Mouse (Mus musculus) midbrain, embryonic 14.5 days (tissue): ENCODE results near the gene Pla2g12a. TPM values are rescaled to one million over a fixed set of nuclear protein-coding genes. Genes with fewer than 3 reads are reported as not detected.

Source experiments
- ATAC-seq: fragments of 200-750 bp; cut with Nextera tagmentation; 2 replicates; pipeline ENCODE4 v1.8.0; 2017; ENCODE audit warnings: moderate number of reproducible peaks, moderate library complexity; ENCODE audit not compliant: low FRiP score, low TSS enrichment
- DNase-seq: peaks from one replicate; pipeline ENCODE4 v3.0.0-alpha.2; 2015
- H3K27ac ChIP-seq: fragments of 300-500 bp; sonication (generic); replicated peaks from 2 replicates; pipeline ENCODE4 v1.5.1; 2014; ENCODE audit warnings: mild to moderate bottlenecking, low read depth, low read length, moderate library complexity
- H3K27me3 ChIP-seq: fragments of 300-500 bp; sonication (generic); 2 replicates; pipeline ENCODE4 v1.6.1; 2014; ENCODE audit warnings: low read length, control low read depth, mixed read lengths; ENCODE audit not compliant: control insufficient read depth, insufficient read depth
- H3K36me3 ChIP-seq: fragments of 300-500 bp; sonication (generic); 2 replicates; pipeline ENCODE4 v1.6.1; 2014; ENCODE audit warnings: low read length, control low read depth; ENCODE audit not compliant: control insufficient read depth, insufficient read depth
- H3K4me1 ChIP-seq: fragments of 300-500 bp; sonication (generic); 2 replicates; pipeline ENCODE4 v1.6.1; 2014; ENCODE audit warnings: mild to moderate bottlenecking, antibody characterized with exemption, low read length, control low read depth; ENCODE audit not compliant: control insufficient read depth, insufficient read depth
- H3K4me2 ChIP-seq: fragments of 300-500 bp; sonication (generic); 2 replicates; pipeline ENCODE4 v1.6.1; 2014; ENCODE audit warnings: mild to moderate bottlenecking, low read length, moderate library complexity
- H3K4me3 ChIP-seq: fragments of 300-500 bp; sonication (generic); replicated peaks from 2 replicates; pipeline ENCODE4 v1.5.1; 2014; ENCODE audit warnings: low read depth, low read length
- H3K9ac ChIP-seq: fragments of 300-500 bp; sonication (generic); replicated peaks from 2 replicates; pipeline ENCODE4 v1.6.1; 2014; ENCODE audit warnings: mild to moderate bottlenecking, low read length, moderate library complexity
- H3K9me3 ChIP-seq: fragments of 300-500 bp; sonication (generic); 2 replicates; pipeline ENCODE4 v1.6.1; 2016; ENCODE audit warnings: low read length, control low read depth, mixed read lengths; ENCODE audit not compliant: control insufficient read depth
- WGBS: fragments of 180-500 bp; shearing (Covaris S2); extraction: QIAGEN DNeasy Blood & Tissue Kit; methylation state at CpG from one replicate; pipeline ENCODE4 v1.1.7; 2014; 5-methylcytosine and 5-hydroxymethylcytosine counted together
- polyA plus RNA-seq: library from polyadenylated mRNA; unstranded; fragments of >200 nt; fragmentation: Nextera tagmentation; extraction: Ambion mirVana; gene quantifications from 2 replicates; pipeline ENCODE4 v1.2.1, GENCODE M21; 2014

The Pla2g12a gene
- polyA plus RNA-seq, 1 experiment from 2014 or later = 36.7 TPM

DNA sequence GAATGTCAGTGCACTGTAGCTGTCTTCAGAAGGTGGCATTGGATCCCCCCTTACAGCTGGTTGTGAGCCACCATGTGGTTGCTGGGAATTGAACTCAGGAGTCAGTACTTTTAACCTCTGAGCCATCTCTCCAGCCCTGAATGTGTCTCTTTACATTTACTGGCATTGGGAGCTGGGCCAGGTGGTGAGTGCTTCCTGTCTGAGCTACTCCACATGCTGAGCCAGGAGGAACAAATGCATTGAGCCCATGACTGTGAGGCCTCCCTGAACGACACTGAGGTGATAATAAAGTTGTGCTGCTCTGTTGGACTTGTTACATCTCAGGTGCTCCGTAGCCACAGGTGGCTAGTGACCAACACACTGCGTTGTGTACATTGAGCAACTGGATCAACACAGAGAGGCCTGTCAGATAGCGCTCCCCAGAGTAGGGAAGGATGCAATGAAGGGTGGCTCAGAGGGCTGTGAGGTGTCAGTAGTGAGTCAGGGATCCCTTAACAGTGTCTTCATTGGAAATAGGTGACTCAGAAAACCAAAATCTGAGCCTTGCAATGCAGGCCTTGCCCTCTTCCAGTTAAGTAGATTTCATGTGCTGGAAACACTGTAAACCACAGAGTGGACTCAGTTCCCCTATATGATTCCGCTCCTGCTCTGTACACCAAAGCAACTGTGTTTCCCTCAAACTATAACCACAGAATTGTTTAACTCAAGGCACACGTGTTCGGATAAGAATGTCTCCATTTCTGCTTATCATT lies 26.2 kb downstream of the Pla2g12a start:
- Histone ChIP-seq H3K27ac (no peak overlapping the region), H3K27me3 (no peaks in the 10 kb centered on the region), H3K9ac (no peak overlapping the region), H3K9me3 (no peaks in the 10 kb centered on the region), H3K4me3 (no peak overlapping the region), H3K36me3 (peaks cover 9% of the 10 kb centered on the region; the same call in 1 of the 2 replicates), H3K4me1 (0 out of 2 replicates have a peak, but pooled peaks cover 11% of the 10 kb centered on the region), H3K4me2 (no peak overlapping the region)
- 91% methylated on average over 7 of the region's 7 CpGs for WGBS
- DNase-seq = no peak
- no peak for ATAC-seq

DNA sequence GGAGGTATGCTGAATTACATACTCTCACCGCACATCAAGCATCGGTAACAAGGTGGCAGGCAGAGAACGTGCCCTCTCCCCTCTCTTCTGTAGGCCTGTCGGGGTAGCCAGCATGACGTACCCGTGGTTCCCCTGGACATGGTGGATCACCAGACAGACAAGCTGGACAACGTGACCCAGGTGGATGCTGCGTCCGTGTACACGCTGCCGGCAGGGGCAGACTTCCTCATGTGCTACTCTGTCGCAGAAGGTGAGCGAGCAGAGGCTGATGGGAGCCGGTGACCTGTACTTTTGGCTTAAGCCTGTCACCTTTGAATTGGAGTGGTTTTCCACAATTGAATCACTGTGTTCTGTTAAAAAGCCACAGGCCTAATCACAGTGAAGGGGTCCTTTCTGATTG lies 33.6 kb downstream of the Pla2g12a start:
- DNase-seq (no peak), ATAC-seq (no peak)
- no peak overlapping the region for H3K4me3 ChIP-seq
- H3K27ac ChIP-seq = no peak overlapping the region
- no peak overlapping the region for H3K9ac ChIP-seq
- no peak overlapping the region for H3K4me2 ChIP-seq
- no peaks in the 10 kb centered on the region for H3K9me3 ChIP-seq
- no peaks in the 10 kb centered on the region for H3K4me1 ChIP-seq
- H3K27me3 ChIP-seq = no peaks in the 10 kb centered on the region
- H3K36me3 ChIP-seq = peaks cover 28% of the 10 kb centered on the region
- 95% methylated on average over 14 of the region's 14 CpGs for WGBS

- WGBS = 91% methylated on average over 13 of the region's 13 CpGs
- Histone ChIP-seq H3K27me3 (no peaks in the 10 kb centered on the region), H3K4me3 (no peak overlapping the region), H3K9me3 (no peaks in the 10 kb centered on the region), H3K9ac (no peak overlapping the region), H3K36me3 (peaks cover 28% of the 10 kb centered on the region), H3K27ac (no peak overlapping the region), H3K4me1 (no peaks in the 10 kb centered on the region), H3K4me2 (no peak overlapping the region)
- no peak for ATAC-seq
- DNase-seq = no peak
Observed at GRCm38 (mm10) chr3:129913241-129913640, 34.8 kb downstream of the Pla2g12a start.

DNA sequence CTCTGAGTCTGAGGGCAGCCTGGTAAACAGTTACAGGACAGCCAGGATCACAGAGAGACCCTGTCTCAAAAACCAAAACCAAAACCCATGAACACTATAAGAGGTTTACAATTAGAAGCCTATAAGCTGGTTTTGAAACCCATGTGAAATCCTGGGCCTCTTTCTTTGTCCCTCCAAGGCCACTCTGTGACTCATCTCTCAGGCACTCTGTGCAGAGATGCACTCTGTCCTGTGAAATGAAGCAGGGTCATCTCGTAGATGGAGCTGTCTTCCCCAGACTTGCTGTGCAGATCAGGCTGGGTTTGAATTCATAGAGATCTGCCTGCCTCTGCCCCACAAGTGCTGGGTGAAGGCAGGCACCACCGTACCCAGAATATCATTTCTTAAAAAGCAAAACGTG lies 39.0 kb downstream of the Pla2g12a start:
- H3K4me2 ChIP-seq = no peak overlapping the region
- no peaks in the 10 kb centered on the region for H3K4me1 ChIP-seq
- H3K27ac ChIP-seq = no peak overlapping the region
- H3K4me3 ChIP-seq = no peak overlapping the region
- 0 out of 2 replicates have a peak, but pooled peaks cover 8% of the 10 kb centered on the region for H3K36me3 ChIP-seq
- DNase-seq (no peak), ATAC-seq (no peak)
- H3K9me3 ChIP-seq = no peaks in the 10 kb centered on the region
- H3K9ac ChIP-seq = no peak overlapping the region
- WGBS = 92% methylated on average over 3 of the region's 3 CpGs
- H3K27me3 ChIP-seq = no peaks in the 10 kb centered on the region

DNA sequence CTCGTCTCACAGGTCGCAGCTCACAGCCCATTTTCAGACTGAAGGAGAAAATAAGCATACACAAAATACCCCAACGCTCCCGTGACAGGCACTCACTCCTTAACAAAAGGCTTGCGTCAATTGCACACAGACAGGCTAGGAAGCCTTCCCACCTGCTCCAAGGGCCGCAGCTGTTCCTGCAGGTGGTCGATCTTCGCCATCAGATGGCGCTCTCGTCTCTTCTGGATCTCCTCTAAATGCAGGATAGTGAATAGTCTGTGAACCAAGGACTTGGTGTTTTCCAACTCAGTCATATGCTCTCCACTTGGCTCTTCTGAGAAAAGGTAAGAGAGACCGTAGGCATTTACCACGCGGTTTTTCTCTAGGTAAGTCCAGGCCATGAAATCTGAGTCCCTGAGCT lies 40.0 kb downstream of the Pla2g12a start:
- no peak overlapping the region for H3K9ac ChIP-seq
- H3K36me3 ChIP-seq = 0 out of 2 replicates have a peak, but pooled peaks cover 6% of the 10 kb centered on the region
- WGBS = 11% methylated on average over 13 of the region's 13 CpGs
- H3K4me1 ChIP-seq = no peaks in the 10 kb centered on the region
- H3K4me3 ChIP-seq = no peak overlapping the region
- no peak overlapping the region for H3K4me2 ChIP-seq
- ATAC-seq (peak; percentile 73; the same call in 1 of the 2 replicates), DNase-seq (peak; percentile 86)
- no peaks in the 10 kb centered on the region for H3K27me3 ChIP-seq
- H3K27ac ChIP-seq = no peak overlapping the region
- no peaks in the 10 kb centered on the region for H3K9me3 ChIP-seq

DNA sequence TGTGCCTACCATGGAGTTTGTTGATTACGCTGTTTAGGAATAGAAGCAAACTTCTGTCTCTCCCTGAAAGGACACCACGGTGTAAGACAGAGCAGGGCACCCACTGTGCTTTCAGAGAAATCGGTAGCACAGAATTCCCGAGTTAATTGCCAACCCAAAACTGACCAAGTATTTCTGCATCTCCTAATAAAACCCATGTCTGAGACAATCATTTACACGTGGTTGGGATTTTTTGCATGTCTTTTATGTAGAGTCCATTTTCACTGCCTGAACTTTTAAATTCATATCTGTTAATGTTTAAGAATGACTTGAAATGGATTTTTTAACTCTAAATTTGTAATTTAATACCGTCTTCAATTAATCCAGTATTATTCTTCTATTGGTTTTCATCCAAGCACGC lies 45.2 kb downstream of the Pla2g12a start:
- Histone ChIP-seq H3K9ac (no peak overlapping the region), H3K4me3 (no peak overlapping the region), H3K27me3 (no peaks in the 10 kb centered on the region), H3K27ac (no peak overlapping the region), H3K4me1 (no peaks in the 10 kb centered on the region), H3K4me2 (no peak overlapping the region), H3K9me3 (no peaks in the 10 kb centered on the region), H3K36me3 (no peaks in the 10 kb centered on the region)
- no peak for DNase-seq
- ATAC-seq = no peak
- 92% methylated on average over 7 of the region's 7 CpGs for WGBS

- H3K9ac ChIP-seq = no peak overlapping the region
- H3K36me3 ChIP-seq = no peaks in the 10 kb centered on the region
- H3K9me3 ChIP-seq = no peaks in the 10 kb centered on the region
- no peak for ATAC-seq
- no peak overlapping the region for H3K4me3 ChIP-seq
- H3K27me3 ChIP-seq = no peaks in the 10 kb centered on the region
- H3K27ac ChIP-seq = no peak overlapping the region
- no peaks in the 10 kb centered on the region for H3K4me1 ChIP-seq
- no peak overlapping the region for H3K4me2 ChIP-seq
- DNase-seq = no peak
- WGBS = 88% methylated on average over 3 of the region's 3 CpGs
Observed at GRCm38 (mm10) chr3:129925861-129926260, 47.5 kb downstream of the Pla2g12a start.

DNA sequence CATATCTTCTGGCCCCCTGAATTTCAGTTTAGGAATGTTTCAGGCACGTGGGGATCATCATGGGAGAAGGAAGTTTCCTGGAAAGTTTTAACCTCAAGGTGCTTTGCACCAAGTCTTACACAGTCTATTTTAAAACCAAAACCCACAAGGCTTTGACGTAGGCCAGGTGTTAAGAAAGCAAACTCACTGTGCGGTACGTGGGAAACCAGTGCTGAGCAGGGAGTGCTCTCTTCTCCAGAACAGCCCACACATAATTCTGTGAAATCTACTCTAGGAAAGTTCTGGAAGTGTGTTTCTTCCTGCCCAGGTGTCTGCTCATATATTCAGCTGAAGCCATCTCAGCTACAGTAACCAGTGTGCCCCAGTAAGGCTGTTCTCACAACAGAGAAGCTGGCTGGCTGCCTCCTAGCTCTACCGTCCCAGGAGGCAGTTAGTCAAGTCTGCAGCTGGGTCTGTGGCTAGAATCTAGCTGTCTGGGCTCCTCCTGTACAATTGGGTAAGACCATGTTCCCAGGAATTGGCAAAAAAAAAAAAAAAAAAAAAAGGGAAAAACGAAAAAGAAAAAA lies 51.9 kb downstream of the Pla2g12a start:
- no peak for ATAC-seq
- Histone ChIP-seq H3K4me2 (no peak overlapping the region), H3K9ac (no peak overlapping the region)

DNA sequence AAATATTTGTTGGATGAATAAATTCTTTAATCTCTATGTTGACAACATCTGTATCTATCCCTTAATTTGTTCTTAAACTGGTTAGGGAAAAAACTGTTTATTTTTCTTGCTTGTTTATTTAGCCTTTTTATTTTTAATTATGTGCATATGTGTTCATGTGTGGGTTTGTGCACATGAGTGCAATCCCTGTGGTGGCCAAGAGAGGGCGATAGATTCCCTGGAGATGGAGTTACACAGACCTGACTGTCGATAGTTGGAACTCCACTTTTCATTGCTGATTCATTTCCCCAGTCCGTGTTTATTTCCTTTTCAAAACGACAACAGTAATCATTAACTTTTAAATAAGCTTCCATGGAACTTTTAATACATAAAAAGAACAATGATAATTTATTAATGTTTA lies 54.0 kb downstream of the Pla2g12a start:
- Histone ChIP-seq H3K9ac (no peak overlapping the region), H3K36me3 (no peaks in the 10 kb centered on the region), H3K4me2 (no peak overlapping the region), H3K4me1 (no peaks in the 10 kb centered on the region), H3K9me3 (no peaks in the 10 kb centered on the region), H3K27ac (no peak overlapping the region), H3K4me3 (no peak overlapping the region), H3K27me3 (no peaks in the 10 kb centered on the region)
- DNase-seq = no peak
- ATAC-seq = no peak
- 55% methylated on average over 4 of the region's 4 CpGs for WGBS

More for the DNA sequence above, 51.9 kb downstream of the Pla2g12a start:
- no peak for DNase-seq
- 83% methylated on average over 6 of the region's 6 CpGs for WGBS
- H3K36me3 ChIP-seq = no peaks in the 10 kb centered on the region
- no peaks in the 10 kb centered on the region for H3K4me1 ChIP-seq
- H3K4me3 ChIP-seq = no peak overlapping the region
- H3K27me3 ChIP-seq = no peaks in the 10 kb centered on the region
- no peak overlapping the region for H3K27ac ChIP-seq
- no peaks in the 10 kb centered on the region for H3K9me3 ChIP-seq
